Mouse (Mus musculus) lung, embryonic 16.5 days (tissue): ENCODE data around the gene Wdr78. TPM values are rescaled to one million over a fixed set of nuclear protein-coding genes. Genes with fewer than 3 reads are reported as not detected.

Experiments
- ATAC-seq: fragments of 200-750 bp; cut with Nextera tagmentation; 2 replicates; pipeline ENCODE4 v1.8.0; 2017; ENCODE audit warnings: low read depth, mild to moderate bottlenecking, moderate library complexity
- H3K27ac ChIP-seq: fragments of 300-500 bp; sonication (generic); 2 replicates; pipeline ENCODE4 v1.5.1; 2014; ENCODE audit warnings: mild to moderate bottlenecking, control low read depth, low read length
- H3K27me3 ChIP-seq: fragments of 300-500 bp; sonication (generic); 2 replicates; pipeline ENCODE4 v1.6.1; 2014; ENCODE audit warnings: low read depth, low read length, mixed read lengths; ENCODE audit not compliant: control insufficient read depth, insufficient read depth
- H3K36me3 ChIP-seq: fragments of 300-500 bp; sonication (generic); 2 replicates; pipeline ENCODE4 v1.6.1; 2014; ENCODE audit warnings: low read length; ENCODE audit not compliant: control insufficient read depth, insufficient read depth
- H3K4me1 ChIP-seq: fragments of 300-500 bp; sonication (generic); replicated peaks from 2 replicates; pipeline ENCODE4 v1.6.1; 2014; ENCODE audit warnings: low read length, mixed read lengths; ENCODE audit not compliant: control insufficient read depth, insufficient read depth
- H3K4me2 ChIP-seq: fragments of 300-500 bp; sonication (generic); 2 replicates; pipeline ENCODE4 v1.6.1; 2014; ENCODE audit warnings: low read depth, low read length, control low read depth
- H3K4me3 ChIP-seq: fragments of 300-500 bp; sonication (generic); 2 replicates; pipeline ENCODE4 v1.5.1; 2014; ENCODE audit warnings: mild to moderate bottlenecking, low read length, control low read depth
- H3K9ac ChIP-seq: fragments of 300-500 bp; sonication (generic); 2 replicates; pipeline ENCODE4 v1.6.1; 2014; ENCODE audit warnings: low read length, control low read depth
- H3K9me3 ChIP-seq: fragments of 300-500 bp; sonication (generic); 2 replicates; pipeline ENCODE4 v1.6.1; 2016; ENCODE audit warnings: low read length; ENCODE audit not compliant: control insufficient read depth
- WGBS: fragments of 180-500 bp; shearing (Covaris S2); extraction: QIAGEN DNeasy Blood & Tissue Kit; methylation state at CpG from one replicate; pipeline ENCODE4 v1.1.7; 2014; 5-methylcytosine and 5-hydroxymethylcytosine counted together
- polyA plus RNA-seq: library from polyadenylated mRNA; unstranded; fragments of >200 nt; fragmentation: Nextera tagmentation; extraction: Ambion mirVana; gene quantifications from 2 replicates; pipeline ENCODE4 v1.2.1, GENCODE M21; 2015

Gene Wdr78
- polyA plus RNA-seq, 1 experiment from 2014 or later: 5.0 TPM

GRCm38 (mm10) chr4:103004681-103005080 is 109.7 kb downstream of the Wdr78 start:
- Histone ChIP-seq H3K4me1 (no peaks in the 10 kb centered on the region), H3K27me3 (no peaks in the 10 kb centered on the region), H3K4me2 (no peak overlapping the region), H3K27ac (no peak overlapping the region), H3K4me3 (no peak overlapping the region), H3K36me3 (no peaks in the 10 kb centered on the region), H3K9ac (no peak overlapping the region), H3K9me3 (no peaks in the 10 kb centered on the region)
- no peak for ATAC-seq
- WGBS: 84% methylated on average over 4 of the region's 4 CpGs

- Histone ChIP-seq H3K9ac (no peak overlapping the region), H3K4me3 (no peak overlapping the region), H3K36me3 (no peaks in the 10 kb centered on the region), H3K9me3 (no peaks in the 10 kb centered on the region), H3K27ac (no peak overlapping the region), H3K27me3 (no peaks in the 10 kb centered on the region), H3K4me1 (no peaks in the 10 kb centered on the region; the same call in 1 of the 2 replicates), H3K4me2 (no peak overlapping the region)
- no peak for ATAC-seq
- 85% methylated on average over 3 of the region's 3 CpGs for WGBS
These were observed 122.7 kb downstream of the Wdr78 start for GRCm38 (mm10) chr4:102991685-102992084.

- WGBS: 66% methylated on average over 11 of the region's 11 CpGs
- H3K4me1 ChIP-seq: no peaks in the 10 kb centered on the region; the same call in 1 of the 2 replicates
- no peaks in the 10 kb centered on the region for H3K27me3 ChIP-seq
- H3K4me2 ChIP-seq: no peak overlapping the region
- no peak overlapping the region for H3K27ac ChIP-seq
- no peak overlapping the region for H3K9ac ChIP-seq
- H3K9me3 ChIP-seq: no peaks in the 10 kb centered on the region
- H3K36me3 ChIP-seq: no peaks in the 10 kb centered on the region
- no peak for ATAC-seq
- no peak overlapping the region for H3K4me3 ChIP-seq
These were observed 123.6 kb downstream of the Wdr78 start for GRCm38 (mm10) chr4:102990595-102991340.

GRCm38 (mm10) chr4:102990016-102990415 is 124.3 kb downstream of the Wdr78 start:
- H3K27ac ChIP-seq: no peak overlapping the region
- no peak for ATAC-seq
- 67% methylated on average over 4 of the region's 4 CpGs for WGBS

GRCm38 (mm10) chr4:102989391-102989790 is 125.0 kb downstream of the Wdr78 start:
- no peak overlapping the region for H3K4me3 ChIP-seq
- 69% methylated on average over 5 of the region's 5 CpGs for WGBS

More at GRCm38 (mm10) chr4:102990016-102990415, 124.3 kb downstream of the Wdr78 start:
- H3K9ac ChIP-seq: no peak overlapping the region
- no peaks in the 10 kb centered on the region for H3K9me3 ChIP-seq
- no peaks in the 10 kb centered on the region; the same call in 1 of the 2 replicates for H3K4me1 ChIP-seq
- H3K27me3 ChIP-seq: no peaks in the 10 kb centered on the region
- H3K36me3 ChIP-seq: no peaks in the 10 kb centered on the region
- H3K4me3 ChIP-seq: no peak overlapping the region
- H3K4me2 ChIP-seq: no peak overlapping the region

GRCm38 (mm10) chr4:102988526-102988925 is 125.8 kb downstream of the Wdr78 start:
- Histone ChIP-seq H3K9ac (no peak overlapping the region), H3K27me3 (no peaks in the 10 kb centered on the region), H3K4me3 (no peak overlapping the region), H3K9me3 (no peaks in the 10 kb centered on the region), H3K27ac (no peak overlapping the region), H3K4me2 (no peak overlapping the region), H3K36me3 (no peaks in the 10 kb centered on the region), H3K4me1 (no peaks in the 10 kb centered on the region; the same call in 1 of the 2 replicates)
- no peak for ATAC-seq
- WGBS: 67% methylated on average over 6 of the region's 6 CpGs

More at GRCm38 (mm10) chr4:102989391-102989790, 125.0 kb downstream of the Wdr78 start:
- H3K36me3 ChIP-seq: no peaks in the 10 kb centered on the region
- H3K4me2 ChIP-seq: no peak overlapping the region
- no peak overlapping the region for H3K27ac ChIP-seq
- no peak for ATAC-seq
- no peaks in the 10 kb centered on the region for H3K27me3 ChIP-seq
- H3K4me1 ChIP-seq: no peaks in the 10 kb centered on the region; the same call in 1 of the 2 replicates
- H3K9ac ChIP-seq: no peak overlapping the region
- H3K9me3 ChIP-seq: no peaks in the 10 kb centered on the region

Other genes starting within 250 kb of the Wdr78 start
- gene Tctex1d1, start 135.9 kb downstream of the Wdr78 start, polyA plus RNA-seq: 0.80 and 0.96 TPM in 2 replicates
- not detected in 2 replicates for gene Insl5, start 87.7 kb downstream of the Wdr78 start, polyA plus RNA-seq
- 36.7 and 38.4 TPM in 2 replicates for gene Mier1, start 165 bp downstream of the Wdr78 start, polyA plus RNA-seq
- gene Slc35d1, start 100.6 kb upstream of the Wdr78 start, polyA plus RNA-seq: 7.4 and 8.1 TPM in 2 replicates
- gene 4921539E11Rik, start 176.3 kb upstream of the Wdr78 start, polyA plus RNA-seq: not detected in 2 replicates
- 21.0 and 23.3 TPM in 2 replicates for gene Oma1, start 199.3 kb upstream of the Wdr78 start, polyA plus RNA-seq